Mouse (Mus musculus) erythroblast, embryonic 14.5 days (primary cell): ENCODE results near the gene Gpsm3.

Source experiments
- GATA1 ChIP-seq: IDR thresholded peaks from 2 replicates; pipeline ENCODE4 v1.6.1; 2012; ENCODE audit warnings: low read length, inconsistent platforms, mixed read lengths
- TAL1 ChIP-seq: IDR thresholded peaks from 3 replicates; pipeline ENCODE4 v1.6.1; 2012; ENCODE audit warnings: low read length, inconsistent platforms, mixed read lengths

DNA sequence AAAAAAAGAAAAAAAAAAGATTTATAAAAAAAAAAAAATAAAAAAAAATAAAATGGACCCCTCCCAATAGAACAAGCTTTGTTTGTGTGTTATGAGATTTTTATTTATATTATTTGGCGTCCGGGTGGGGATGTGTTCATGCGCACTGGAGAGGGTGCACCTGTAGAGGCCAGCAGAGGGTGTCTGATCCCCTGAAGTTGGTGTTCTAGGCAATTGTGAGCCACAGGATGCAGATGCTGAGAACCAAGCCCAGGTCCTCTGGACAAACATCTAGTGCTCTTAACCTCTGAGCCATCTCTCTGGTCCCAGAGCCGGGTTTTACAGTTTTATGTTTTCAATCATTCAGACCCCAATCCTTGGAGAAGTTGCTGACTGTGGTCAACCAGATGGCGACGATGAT is 29.2 kb upstream of the Gpsm3 start:
- TF ChIP-seq GATA1 = no peak
- no peak for TF ChIP-seq TAL1
